Mouse (Mus musculus): ENCODE measurements around the gene Ccdc183.

- no peak for TF ChIP-seq POU5F1 (IDR thresholded peaks at IDR 0.05; ENCODE audit: borderline replicate concordance, low read length)
- TF ChIP-seq CTCF (conservative IDR thresholded peaks at IDR 0.05; ENCODE audit: low read length), result no peak
Observed at GRCm38 (mm10) chr2:25625986-25626385, 8.5 kb upstream of the Ccdc183 start.
